Mouse (Mus musculus) G1E-ER4 (cell line): ENCODE results near the gene Dennd4a. TPM values are rescaled to one million over a fixed set of nuclear protein-coding genes. Genes with fewer than 3 reads are reported as not detected.
A peak's percentile ranks its signal among the peaks of the same experiment; 100 is the strongest.

Experiments used
- GATA1 ChIP-seq: IDR thresholded peaks from one replicate; pipeline ENCODE4 v1.8.0; 2012; ENCODE audit warnings: low read length, inconsistent platforms
- polyA plus RNA-seq: library from polyadenylated mRNA; stranded (reverse); fragments of >175 nt; gene quantifications from 2 replicates; pipeline ENCODE4 v1.2.3, GENCODE M21; 2012

Dennd4a gene
- polyA plus RNA-seq, 1 experiment: 19.1 TPM

GRCm38 (mm10) chr9:64798859-64799258 lies 12.3 kb upstream of the Dennd4a start:
- TF ChIP-seq GATA1: no peak

- TF ChIP-seq GATA1: no peak
Observed at GRCm38 (mm10) chr9:64799504-64799903, 11.6 kb upstream of the Dennd4a start.

- TF ChIP-seq GATA1: no peak
Observed at GRCm38 (mm10) chr9:64802561-64802960, 8.6 kb upstream of the Dennd4a start.

GRCm38 (mm10) chr9:64803373-64804214 lies 7.5 kb upstream of the Dennd4a start:
- no peak for TF ChIP-seq GATA1

GRCm38 (mm10) chr9:64805875-64806274 lies 5.3 kb upstream of the Dennd4a start:
- TF ChIP-seq GATA1: no peak

GRCm38 (mm10) chr9:64806335-64807060 lies 4.6 kb upstream of the Dennd4a start:
- TF ChIP-seq GATA1: peak; percentile 90

GRCm38 (mm10) chr9:64807061-64807808 lies 3.9 kb upstream of the Dennd4a start:
- TF ChIP-seq GATA1: no peak

- no peak for TF ChIP-seq GATA1
Observed at GRCm38 (mm10) chr9:64809851-64810250, 1.3 kb upstream of the Dennd4a start.

- no peak for TF ChIP-seq GATA1
Observed at GRCm38 (mm10) chr9:64811538-64812474, 666 bp downstream of the Dennd4a start.

- TF ChIP-seq GATA1: no peak
Observed at GRCm38 (mm10) chr9:64812475-64812860, 1.3 kb downstream of the Dennd4a start.

- no peak for TF ChIP-seq GATA1
Observed at GRCm38 (mm10) chr9:64814273-64814672, 3.1 kb downstream of the Dennd4a start.

- no peak for TF ChIP-seq GATA1
Observed at GRCm38 (mm10) chr9:64820086-64820795, 9.1 kb downstream of the Dennd4a start.

GRCm38 (mm10) chr9:64822235-64822634 lies 11.1 kb downstream of the Dennd4a start:
- TF ChIP-seq GATA1: no peak

GRCm38 (mm10) chr9:64824389-64825008 lies 13.4 kb downstream of the Dennd4a start:
- TF ChIP-seq GATA1: no peak
